Mouse (Mus musculus): Measurements from ENCODE around the gene Slit1. TPM values are rescaled to one million over a fixed set of nuclear protein-coding genes. Genes with fewer than 3 reads are reported as not detected.

Gene Slit1
- polyA plus RNA-seq, 1 experiment from 2014 or later: 0.12 TPM

DNA sequence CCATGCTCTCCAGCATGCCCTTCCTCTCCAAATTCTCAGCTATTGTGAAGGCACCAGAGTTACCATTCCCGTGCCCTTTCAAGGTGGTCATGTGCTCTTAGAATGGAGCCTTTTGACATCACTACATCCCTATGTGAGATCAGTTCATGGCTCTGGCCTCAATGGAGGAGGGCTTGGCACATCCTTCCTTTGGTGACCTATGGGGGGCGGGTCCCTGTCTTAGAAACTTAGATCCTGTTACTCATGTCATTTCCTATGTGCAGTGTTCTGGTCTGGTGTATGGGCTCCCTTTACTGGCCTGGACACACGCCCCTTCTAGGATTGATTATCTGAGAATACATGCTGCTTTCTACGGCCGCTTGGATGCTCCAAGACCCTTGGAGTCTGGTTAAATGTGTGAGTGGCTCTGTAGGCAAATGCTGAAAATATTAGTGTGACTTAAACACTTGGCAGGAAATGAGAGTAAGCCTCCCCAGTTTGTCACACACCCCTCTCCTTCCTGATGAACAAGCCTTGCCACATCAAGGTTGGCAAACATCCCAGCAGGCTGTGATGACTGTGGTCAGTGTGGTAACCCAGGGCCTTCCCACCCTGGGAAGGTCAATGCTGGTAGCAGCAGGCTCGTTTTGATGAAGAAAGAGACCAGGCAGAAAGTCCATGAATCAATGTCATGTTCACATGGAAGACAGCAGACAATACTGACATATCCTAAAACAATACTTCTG lies 146.1 kb downstream of the Slit1 start:
- H3K4me2 ChIP-seq (ENCODE audit: low read depth, low read length): no peak overlapping the region
- no peak overlapping the region for H3K4me3 ChIP-seq (ENCODE audit: low read depth, low read length)
- H3K9me3 ChIP-seq (ENCODE audit: low read length): no peaks in the 10 kb centered on the region
- peak; percentile 97 for ATAC-seq
- H3K27me3 ChIP-seq (ENCODE audit: insufficient read depth, low read length): no peaks in the 10 kb centered on the region
- no peak overlapping the region for H3K9ac ChIP-seq (replicated peaks)
- H3K27ac ChIP-seq (ENCODE audit: low read depth): peak overlapping the region; percentile 41
- H3K36me3 ChIP-seq (replicated peaks; ENCODE audit: insufficient read depth, low read length): no peaks in the 10 kb centered on the region
- DNase-seq: peak; percentile 87
- WGBS (ENCODE audit: insufficient replicate concordance): 51% methylated on average over 6 of the region's 6 CpGs
- TF ChIP-seq CTCF (IDR thresholded peaks at IDR 0.05; ENCODE audit: low read depth) (no peak), EP300 (IDR thresholded peaks at IDR 0.05; ENCODE audit: low read depth) (no peak; the same call in 1 of the 2 replicates)
- H3K4me1 ChIP-seq (ENCODE audit: insufficient read depth): peaks cover 18% of the 10 kb centered on the region

DNA sequence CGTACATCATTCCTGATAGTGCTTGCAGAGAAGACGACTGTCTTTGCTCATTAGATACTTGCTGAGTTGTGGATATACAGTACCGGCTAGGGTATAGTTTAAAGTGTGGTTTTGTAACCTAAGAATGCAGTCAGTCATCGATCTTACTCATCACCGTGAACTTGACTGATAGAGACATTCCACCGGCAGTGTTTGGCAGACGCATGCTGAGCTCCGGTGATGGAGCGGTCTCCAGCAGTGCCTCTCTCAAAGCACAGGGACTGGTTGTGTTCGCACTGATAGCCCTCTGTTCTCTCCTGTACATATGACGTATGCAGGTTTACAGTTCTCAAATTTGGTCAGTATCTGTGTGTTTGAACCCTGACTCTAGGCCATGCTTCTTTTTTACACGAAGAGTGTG lies 151.7 kb downstream of the Slit1 start:
- Histone ChIP-seq H3K4me3 (ENCODE audit: low read depth, low read length) (no peak overlapping the region), H3K9ac (replicated peaks) (no peak overlapping the region), H3K36me3 (replicated peaks; ENCODE audit: insufficient read depth, low read length) (no peaks in the 10 kb centered on the region), H3K27ac (ENCODE audit: low read depth) (no peak overlapping the region), H3K4me1 (ENCODE audit: insufficient read depth) (peaks cover under 1% of the 10 kb centered on the region; the same call in 1 of the 2 replicates), H3K4me2 (ENCODE audit: low read depth, low read length) (no peak overlapping the region), H3K9me3 (ENCODE audit: low read length) (no peaks in the 10 kb centered on the region), H3K27me3 (ENCODE audit: insufficient read depth, low read length) (no peaks in the 10 kb centered on the region)
- ATAC-seq: no peak
- 78% methylated on average over 12 of the region's 12 CpGs for WGBS (ENCODE audit: insufficient replicate concordance)
- DNase-seq: no peak
- no peak for TF ChIP-seq EP300 (IDR thresholded peaks at IDR 0.05; ENCODE audit: low read depth)
- TF ChIP-seq CTCF (IDR thresholded peaks at IDR 0.05; ENCODE audit: low read depth): no peak

DNA sequence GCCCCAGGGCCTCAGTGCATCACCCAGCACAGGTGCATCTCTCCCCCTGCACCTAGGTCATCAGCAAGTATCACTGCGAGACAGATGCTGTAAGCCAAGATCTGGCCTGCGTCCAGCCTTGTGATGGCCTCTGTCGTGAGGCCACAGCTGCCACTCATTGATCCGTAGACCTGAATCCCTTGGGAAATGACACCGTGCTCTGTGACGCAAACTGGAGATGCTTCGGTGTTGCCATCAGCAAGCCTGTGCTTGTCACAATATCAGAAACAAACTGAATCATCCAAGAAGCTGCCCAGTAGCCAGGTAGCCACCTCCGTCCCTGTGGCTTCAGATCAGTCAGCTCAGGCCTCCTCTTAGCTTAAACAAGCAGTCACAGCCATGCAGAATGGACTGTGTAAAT lies 153.8 kb downstream of the Slit1 start:
- Histone ChIP-seq H3K9ac (replicated peaks) (no peak overlapping the region), H3K4me1 (ENCODE audit: insufficient read depth) (no peaks in the 10 kb centered on the region), H3K4me2 (ENCODE audit: low read depth, low read length) (no peak overlapping the region), H3K27ac (ENCODE audit: low read depth) (no peak overlapping the region), H3K27me3 (ENCODE audit: insufficient read depth, low read length) (no peaks in the 10 kb centered on the region), H3K9me3 (ENCODE audit: low read length) (no peaks in the 10 kb centered on the region), H3K4me3 (ENCODE audit: low read depth, low read length) (no peak overlapping the region), H3K36me3 (replicated peaks; ENCODE audit: insufficient read depth, low read length) (peaks cover 11% of the 10 kb centered on the region)
- peak; percentile 33; the same call in 1 of the 2 replicates for ATAC-seq
- WGBS (ENCODE audit: insufficient replicate concordance): 78% methylated on average over 8 of the region's 8 CpGs
- no peak for DNase-seq
- TF ChIP-seq EP300 (IDR thresholded peaks at IDR 0.05; ENCODE audit: low read depth): no peak
- TF ChIP-seq CTCF (IDR thresholded peaks at IDR 0.05; ENCODE audit: low read depth): no peak

- 81% methylated on average over 7 of the region's 7 CpGs for WGBS (ENCODE audit: insufficient replicate concordance)
- Histone ChIP-seq H3K4me2 (ENCODE audit: low read depth, low read length) (no peak overlapping the region), H3K27ac (ENCODE audit: low read depth) (no peak overlapping the region), H3K9ac (replicated peaks) (no peak overlapping the region), H3K4me1 (ENCODE audit: insufficient read depth) (no peaks in the 10 kb centered on the region), H3K36me3 (replicated peaks; ENCODE audit: insufficient read depth, low read length) (peaks cover 14% of the 10 kb centered on the region), H3K27me3 (ENCODE audit: insufficient read depth, low read length) (no peaks in the 10 kb centered on the region), H3K9me3 (ENCODE audit: low read length) (no peaks in the 10 kb centered on the region), H3K4me3 (ENCODE audit: low read depth, low read length) (no peak overlapping the region)
- TF ChIP-seq CTCF (IDR thresholded peaks at IDR 0.05; ENCODE audit: low read depth): no peak
- no peak for TF ChIP-seq EP300 (IDR thresholded peaks at IDR 0.05; ENCODE audit: low read depth)
- DNase-seq (no peak), ATAC-seq (no peak)
Observed at GRCm38 (mm10) chr19:41589026-41589425, 154.4 kb downstream of the Slit1 start.

DNA sequence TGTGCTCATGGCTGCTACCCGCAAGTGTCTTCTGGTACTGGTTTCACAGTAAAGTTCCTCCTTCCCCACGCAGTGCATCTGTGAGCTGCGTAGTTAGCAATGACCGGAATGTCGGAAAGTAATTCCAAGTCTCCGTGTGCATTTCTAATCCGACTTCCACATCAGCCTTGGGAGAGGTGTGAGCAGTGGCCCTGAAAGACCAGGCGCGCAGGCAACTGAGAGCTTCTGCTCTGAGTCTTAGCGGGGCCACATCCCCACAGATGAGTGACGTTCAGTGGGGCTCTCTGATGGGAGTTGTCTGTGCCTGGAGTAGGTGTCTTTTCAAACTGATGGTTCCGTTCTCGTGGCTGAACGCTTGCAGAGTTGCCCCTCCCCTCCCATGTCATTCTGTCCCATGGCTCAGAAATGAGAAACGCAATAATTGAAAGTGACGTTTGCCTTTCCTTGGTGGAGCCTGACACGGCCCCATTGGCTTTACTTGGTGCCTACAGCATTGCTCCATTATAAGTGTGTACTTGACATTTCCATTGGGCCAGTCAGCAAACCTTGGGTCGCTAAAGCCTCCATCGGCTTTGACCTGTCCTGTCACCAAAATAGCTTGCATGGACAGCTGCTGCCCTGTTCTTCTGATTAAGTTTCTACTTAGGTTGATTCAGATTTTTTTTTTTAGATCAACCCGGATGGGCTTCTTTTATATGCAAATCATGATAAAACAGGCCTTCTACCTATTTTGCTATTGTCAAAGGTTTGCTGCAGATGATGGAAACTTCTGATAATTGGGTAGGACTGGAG lies 155.8 kb downstream of the Slit1 start:
- no peak for TF ChIP-seq EP300 (IDR thresholded peaks at IDR 0.05; ENCODE audit: low read depth)
- no peak for TF ChIP-seq CTCF (IDR thresholded peaks at IDR 0.05; ENCODE audit: low read depth)
- H3K9ac ChIP-seq (replicated peaks): no peak overlapping the region
- DNase-seq (no peak), ATAC-seq (no peak)
- no peak overlapping the region for H3K4me2 ChIP-seq (ENCODE audit: low read depth, low read length)
- 89% methylated on average over 20 of the region's 20 CpGs for WGBS (ENCODE audit: insufficient replicate concordance)
- H3K4me3 ChIP-seq (ENCODE audit: low read depth, low read length): no peak overlapping the region
- no peaks in the 10 kb centered on the region for H3K9me3 ChIP-seq (ENCODE audit: low read length)
- H3K4me1 ChIP-seq (ENCODE audit: insufficient read depth): no peaks in the 10 kb centered on the region
- H3K27me3 ChIP-seq (ENCODE audit: insufficient read depth, low read length): no peaks in the 10 kb centered on the region
- peaks cover 23% of the 10 kb centered on the region for H3K36me3 ChIP-seq (replicated peaks; ENCODE audit: insufficient read depth, low read length)
- no peak overlapping the region for H3K27ac ChIP-seq (ENCODE audit: low read depth)

DNA sequence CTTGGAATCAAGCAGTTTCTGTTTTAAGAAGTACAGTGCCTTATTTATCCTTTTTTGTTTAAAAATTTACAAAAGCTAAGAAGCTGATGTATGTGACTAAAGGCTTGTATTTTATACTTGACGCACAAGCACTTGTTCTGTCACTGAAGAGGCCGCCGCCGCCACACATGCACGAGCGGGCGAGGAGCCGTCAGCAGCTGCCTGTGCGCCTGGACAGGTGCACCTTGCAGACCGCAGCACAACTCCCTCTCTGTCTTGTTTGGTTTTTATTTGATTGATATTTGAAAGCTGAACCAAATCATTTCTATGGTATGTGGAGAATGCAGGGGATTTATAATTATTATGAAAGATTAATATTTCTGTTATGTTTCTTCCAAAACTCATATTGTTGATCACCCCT lies 156.7 kb downstream of the Slit1 start:
- H3K9ac ChIP-seq (replicated peaks): no peak overlapping the region
- 93% methylated on average over 10 of the region's 10 CpGs for WGBS (ENCODE audit: insufficient replicate concordance)
- ATAC-seq (no peak), DNase-seq (no peak)
- no peak overlapping the region for H3K4me2 ChIP-seq (ENCODE audit: low read depth, low read length)
- no peaks in the 10 kb centered on the region for H3K4me1 ChIP-seq (ENCODE audit: insufficient read depth)
- peaks cover 30% of the 10 kb centered on the region for H3K36me3 ChIP-seq (replicated peaks; ENCODE audit: insufficient read depth, low read length)
- H3K4me3 ChIP-seq (ENCODE audit: low read depth, low read length): no peak overlapping the region
- H3K27me3 ChIP-seq (ENCODE audit: insufficient read depth, low read length): no peaks in the 10 kb centered on the region
- no peak overlapping the region for H3K27ac ChIP-seq (ENCODE audit: low read depth)
- TF ChIP-seq CTCF (IDR thresholded peaks at IDR 0.05; ENCODE audit: low read depth) (no peak), EP300 (IDR thresholded peaks at IDR 0.05; ENCODE audit: low read depth) (no peak)
- no peaks in the 10 kb centered on the region for H3K9me3 ChIP-seq (ENCODE audit: low read length)
